Comparison of ENCODE assay signal across 8 mouse cellular contexts in genomic region chr4:99714904-99715782, GRCm38 (mm10). TPM values are rescaled to one million over a fixed set of nuclear protein-coding genes. Genes with fewer than 3 reads are reported as not detected.
DNase-seq lines count a peak whose midpoint lies in the region; ATAC-seq lines count a peak whose summit lies in the region.

Gene Alg6 (plus strand): TSS chr4:99715664.

- peak; percentile 98 for ATAC-seq in megakaryocyte progenitor cell, adult 5-6 weeks (replicated peaks; ENCODE audit: poor library complexity)

- peak; percentile 93 for DNase-seq in adipocyte (ENCODE audit: low spot score)
- DNase-seq in embryo, embryonic 10 days (ENCODE audit: low spot score), result peak; percentile 96
- DNase-seq in gastrocnemius, postnatal 10 days, result peak; percentile 99
- peak; percentile 96 for DNase-seq in induced T-regulatory cell, adult 2 months (ENCODE audit: low read depth)
- DNase-seq in left cerebral cortex, adult 9 months (ENCODE audit: low spot score in 2 of 2), result peak; percentile 79 to 96
- peak; percentile 95 for DNase-seq in right cerebral cortex, postnatal 14 days
- DNase-seq in urinary bladder, postnatal 36 days (ENCODE audit: low spot score in 2 of 2), result peak; percentile 96 to 97

RNA-seq across cellular contexts. Expression of gene Alg6, which starts in this region (rescaled TPM):
- 10 to 100 TPM; 10.5 to 10.6 TPM for total RNA-seq in gastrocnemius, postnatal 10 days (2021)
- 19.3 and 27.1 TPM in 2 replicates for total RNA-seq in megakaryocyte progenitor cell, adult 5-6 weeks (2015)
- total RNA-seq in megakaryocyte progenitor cell, adult 5-6 weeks (2017), result 18.2 and 20.6 TPM in 2 replicates

Comparison
In these comparisons a context has a peak if more than half of its experiments do, and no peak if none do; other contexts are left out.
1. Peak in every context shown above with its lines: DNase-seq and ATAC-seq.